Mouse (Mus musculus) fat pad, adult 2 months (tissue): ENCODE results near the gene Ino80.
"Not testable (repeated sequence)": the region's sequence is repeated elsewhere in the genome, so short reads cannot be mapped to it uniquely, and the experiment has no call there.

ENCODE experiments used
- DNase-seq: peaks from one replicate; pipeline ENCODE4 v3.0.0-alpha.2; 2011; ENCODE audit warnings: low read depth, low spot score; ENCODE audit errors: extremely low read depth

Ino80 gene

GRCm38 (mm10) chr2:119477571-119478396 lies at the start of gene Ino80:
Gene Ino80, minus strand, starts transcription at chr2:119477687.
- DNase-seq: peak; percentile 97

GRCm38 (mm10) chr2:119525422-119525821 lies 47.9 kb upstream of the Ino80 start:
- no peak for DNase-seq

DNA sequence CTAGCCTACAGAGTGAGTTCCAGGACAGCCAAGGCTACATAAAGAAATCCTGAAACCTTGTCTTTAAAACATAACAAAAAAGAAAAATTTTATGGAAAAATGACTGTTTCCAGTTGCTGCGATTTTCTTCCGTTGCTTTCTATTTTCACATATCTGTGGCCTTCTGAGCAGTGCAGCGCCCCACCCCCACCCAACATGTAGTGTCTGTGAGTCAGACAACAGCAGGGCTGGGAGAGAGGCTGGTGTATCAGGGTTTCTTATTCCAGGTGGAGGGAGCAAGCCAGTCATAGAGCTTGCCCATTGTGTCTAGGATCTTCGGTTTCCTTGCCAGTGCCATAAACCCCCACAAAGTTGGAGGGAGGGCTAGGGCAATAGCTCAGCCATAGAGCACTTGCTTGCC lies 46.3 kb upstream of the Ino80 start:
- no peak for DNase-seq

DNA sequence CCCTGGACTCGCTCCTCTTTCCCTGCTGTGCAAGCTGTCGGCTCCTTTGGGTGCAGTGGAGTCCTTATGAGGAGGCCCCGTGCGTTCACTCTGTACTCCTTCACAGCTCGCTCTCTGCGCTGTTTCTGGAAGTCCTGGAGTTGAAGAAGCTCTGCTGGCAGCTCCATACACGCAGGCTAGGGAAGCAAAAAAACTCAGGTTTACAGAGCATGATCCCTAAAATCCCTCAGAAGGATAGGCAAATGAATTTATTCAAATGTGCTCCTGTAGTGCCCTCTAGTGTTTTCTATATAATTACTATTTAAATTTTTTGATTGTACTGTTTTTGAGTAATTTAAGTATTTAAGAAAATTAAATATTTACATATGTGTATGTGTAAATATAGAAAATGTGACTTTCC lies 43.1 kb upstream of the Ino80 start:
- DNase-seq: no peak

- no peak for DNase-seq
These were observed 39.3 kb upstream of the Ino80 start for GRCm38 (mm10) chr2:119516811-119517210.

DNA sequence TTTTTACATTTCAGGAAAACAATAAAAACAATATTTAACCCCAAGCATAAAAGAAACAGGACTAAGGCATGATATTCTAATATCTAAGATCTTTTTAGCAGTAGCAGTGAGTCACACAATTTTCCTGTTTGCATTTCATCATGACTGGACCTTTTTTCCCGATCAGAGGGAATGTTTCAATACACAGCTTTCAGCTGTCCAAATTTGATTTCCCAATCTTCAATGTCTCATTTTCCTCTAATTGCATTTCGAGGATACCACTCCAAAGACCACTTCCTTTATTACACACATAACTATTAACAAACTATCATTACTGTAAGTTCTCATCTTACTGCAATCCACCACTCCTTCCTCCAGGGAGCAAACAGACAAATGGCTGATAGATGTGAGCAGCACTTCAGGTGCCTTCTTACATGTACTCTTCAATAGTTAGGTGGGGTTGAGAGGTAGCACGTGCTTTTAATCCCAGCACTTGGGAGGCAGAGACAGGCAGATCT lies 36.6 kb upstream of the Ino80 start:
- DNase-seq: no peak

- no peak for DNase-seq
These were observed 34.8 kb upstream of the Ino80 start for GRCm38 (mm10) chr2:119512292-119512691.

GRCm38 (mm10) chr2:119510856-119511255 lies 33.4 kb upstream of the Ino80 start:
- peak; percentile 21 for DNase-seq

DNA sequence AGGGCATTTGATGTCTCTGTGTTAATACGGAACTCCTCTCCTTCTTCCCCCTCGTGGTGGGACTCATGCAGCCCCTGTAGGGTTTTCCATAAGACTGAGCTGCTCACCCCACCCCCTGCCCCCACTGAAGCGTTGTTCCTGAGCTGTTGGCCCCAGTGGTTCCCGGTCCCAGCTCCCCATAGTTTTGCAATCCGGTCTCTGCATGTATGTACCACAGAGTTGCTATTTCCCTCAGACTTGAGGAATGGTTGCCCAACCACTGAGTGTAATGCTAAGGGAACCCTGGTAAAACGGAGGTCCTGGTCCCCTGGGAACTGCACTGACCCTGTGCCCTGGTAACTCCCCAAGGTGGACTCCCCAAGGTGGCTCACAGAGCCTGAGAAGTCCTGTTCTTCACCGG lies 31.0 kb upstream of the Ino80 start:
- DNase-seq: not testable (repeated sequence)

GRCm38 (mm10) chr2:119507108-119507507 lies 29.6 kb upstream of the Ino80 start:
- DNase-seq: no peak

GRCm38 (mm10) chr2:119500965-119501652 lies 23.6 kb upstream of the Ino80 start:
- no peak for DNase-seq

- DNase-seq: no peak
These were observed 21.4 kb upstream of the Ino80 start for GRCm38 (mm10) chr2:119498859-119499258.

- no peak for DNase-seq
These were observed 18.6 kb upstream of the Ino80 start for GRCm38 (mm10) chr2:119496082-119496481.

DNA sequence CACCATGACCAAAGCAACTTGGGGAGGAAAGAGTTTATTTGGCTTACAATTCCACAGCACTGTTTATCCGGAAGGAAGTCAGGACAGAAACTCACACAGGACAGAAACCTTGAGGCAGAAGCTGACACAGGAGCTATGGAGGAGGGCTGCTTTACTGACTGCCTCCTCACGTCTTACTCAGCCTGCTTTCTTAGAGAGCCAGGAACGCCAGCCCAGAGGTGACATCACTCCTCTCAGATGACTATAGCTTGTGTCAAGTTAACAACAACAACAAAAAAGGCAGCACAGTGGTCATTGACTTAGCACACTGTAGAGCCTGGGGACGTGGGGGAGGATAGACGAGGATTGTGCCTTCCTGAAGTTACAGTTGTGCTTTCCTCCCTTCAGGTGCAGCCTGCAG lies 14.5 kb upstream of the Ino80 start:
- DNase-seq: no peak

GRCm38 (mm10) chr2:119486488-119486887 lies 9.0 kb upstream of the Ino80 start:
- DNase-seq: no peak

DNA sequence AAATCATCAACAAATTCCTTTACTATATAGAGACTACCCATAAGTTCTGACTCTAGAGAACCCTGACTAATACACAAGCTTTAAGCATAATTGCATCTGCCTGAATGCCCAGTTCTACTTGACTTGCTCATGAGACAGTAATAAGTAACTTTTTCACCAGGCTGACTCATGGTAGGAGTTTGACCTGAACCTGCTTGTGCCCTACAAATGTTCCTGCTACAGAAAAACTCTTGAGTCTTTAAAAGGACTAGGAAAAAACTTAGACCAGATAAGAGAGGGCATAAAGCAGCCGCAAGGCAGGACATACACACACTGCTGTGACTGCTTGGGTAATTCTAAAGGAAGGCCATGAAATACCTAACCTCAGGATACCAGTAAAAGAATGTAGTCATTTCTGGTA lies 4.8 kb upstream of the Ino80 start:
- DNase-seq: no peak

GRCm38 (mm10) chr2:119478397-119478749 lies 886 bp upstream of the Ino80 start:
- DNase-seq: no peak

GRCm38 (mm10) chr2:119476621-119477391 lies 681 bp downstream of the Ino80 start:
- no peak for DNase-seq

GRCm38 (mm10) chr2:119476166-119476565 lies 1.3 kb downstream of the Ino80 start:
- no peak for DNase-seq

GRCm38 (mm10) chr2:119463945-119464344 lies 13.5 kb downstream of the Ino80 start:
- DNase-seq: no peak

- DNase-seq: no peak
These were observed 14.2 kb downstream of the Ino80 start for GRCm38 (mm10) chr2:119463114-119463775.
